Mouse (Mus musculus): Measurements from ENCODE around the gene Clip3. TPM values are rescaled to one million over a fixed set of nuclear protein-coding genes. Genes with fewer than 3 reads are reported as not detected.

Clip3 gene
- total RNA-seq, 2 experiments from 2014 or later: 18.2 to 20.9 TPM

Other genes with a start within 250 kb of the Clip3 start
- gene Zfp14, start 240.3 kb upstream of the Clip3 start, total RNA-seq (2021): 1 to 10 TPM; 1.5 to 2.0 TPM
- gene Zfp82, start 218.8 kb upstream of the Clip3 start, total RNA-seq (2021): 1 to 10 TPM; 1.0 to 1.6 TPM
- under 1 TPM in 1 of 2 experiments, not detected in 1; 0.80 TPM for gene Gm26920, start 201.3 kb upstream of the Clip3 start, total RNA-seq (2021)
- 1 to 10 TPM; 1.1 to 1.8 TPM for gene Zfp566, start 201.2 kb upstream of the Clip3 start, total RNA-seq (2021)
- 10 to 100 TPM; 29.9 to 33.5 TPM for gene Zfp260, start 197.0 kb upstream of the Clip3 start, total RNA-seq (2021)
- gene Zfp382, start 169.8 kb upstream of the Clip3 start, total RNA-seq (2021): 1 to 10 TPM; 1.6 to 2.9 TPM
- 10 to 100 TPM; 23.5 to 27.0 TPM for gene Zfp146, start 122.0 kb upstream of the Clip3 start, total RNA-seq (2021)
- 100 to 1,000 TPM; 827 to 966 TPM for gene Cox7a1, start 107.6 kb upstream of the Clip3 start, total RNA-seq (2021)
- 100 to 1,000 TPM; 275 to 320 TPM for gene Capns1, start 92.9 kb upstream of the Clip3 start, total RNA-seq (2021)
- gene Polr2i, start 59.8 kb upstream of the Clip3 start, total RNA-seq (2021): 10 to 100 TPM; 56.0 to 61.2 TPM
- gene Tbcb, start 59.5 kb upstream of the Clip3 start, total RNA-seq (2021): 10 to 100 TPM; 26.8 to 37.2 TPM
- under 1 TPM in 1 of 2 experiments, not detected in 1; 0.33 TPM for gene Ovol3, start 56.0 kb upstream of the Clip3 start, total RNA-seq (2021)
- under 1 TPM; 0.16 to 0.29 TPM for gene Thap8, start 11.6 kb upstream of the Clip3 start, total RNA-seq (2021)
- gene Wdr62, start 11.3 kb upstream of the Clip3 start, total RNA-seq (2021): 1 to 10 TPM; 2.9 to 3.1 TPM
- 10 to 100 TPM; 16.0 to 17.4 TPM for gene Alkbh6, start 17.0 kb downstream of the Clip3 start, total RNA-seq (2021)
- 1 to 10 TPM; 1.0 to 1.1 TPM for gene Syne4, start 23.1 kb downstream of the Clip3 start, total RNA-seq (2021)
- gene E130208F15Rik, start 30.0 kb downstream of the Clip3 start, total RNA-seq (2021): under 1 TPM; 0.51 to 0.78 TPM
- gene Sdhaf1, start 32.2 kb downstream of the Clip3 start, total RNA-seq (2021): 10 to 100 TPM in 1 of 2 experiments, 1 to 10 TPM in 1; 7.8 to 10.6 TPM
- gene Lrfn3, start 71.0 kb downstream of the Clip3 start, total RNA-seq (2021): 1 to 10 TPM; 1.5 to 1.8 TPM
- 10 to 100 TPM in 1 of 2 experiments, 1 to 10 TPM in 1; 7.8 to 10.4 TPM for gene Tyrobp, start 122.0 kb downstream of the Clip3 start, total RNA-seq (2021)
- under 1 TPM in 1 of 2 experiments, not detected in 1; 0.94 TPM for gene Hcst, start 128.1 kb downstream of the Clip3 start, total RNA-seq (2021)
- gene Nfkbid, start 130.0 kb downstream of the Clip3 start, total RNA-seq (2021): under 1 TPM; 0.21 to 0.33 TPM
- gene Aplp1, start 153.8 kb downstream of the Clip3 start, total RNA-seq (2021): 1 to 10 TPM; 1.9 to 2.3 TPM
- not detected for gene Kirrel2, start 166.0 kb downstream of the Clip3 start, total RNA-seq (2021)
- not detected for gene Nphs1, start 166.6 kb downstream of the Clip3 start, total RNA-seq (2021)
- gene Prodh2, start 201.9 kb downstream of the Clip3 start, total RNA-seq (2021): not detected
- 1 to 10 TPM in 1 of 2 experiments, under 1 TPM in 1; 0.98 to 2.4 TPM for gene Arhgap33, start 243.3 kb downstream of the Clip3 start, total RNA-seq (2021)

Measured in gastrocnemius, postnatal 14 days (tissue).